Mouse (Mus musculus) embryonic facial prominence, embryonic 10.5 days (tissue): Measurements from ENCODE around the gene Olfr1261. TPM values are rescaled to one million over a fixed set of nuclear protein-coding genes. Genes with fewer than 3 reads are reported as not detected.

Experiments used
- DNase-seq: peaks from one replicate; pipeline ENCODE4 v3.0.0-alpha.2; 2017; ENCODE audit warnings: low spot score
- H3K27ac ChIP-seq: fragments of 300-500 bp; sonication (generic); replicated peaks from 2 replicates; pipeline ENCODE4 v1.5.1; 2016; ENCODE audit warnings: mild to moderate bottlenecking
- H3K27me3 ChIP-seq: fragments of 300-500 bp; sonication (generic); replicated peaks from 2 replicates; pipeline ENCODE4 v1.6.1; 2016; ENCODE audit warnings: low read depth, mild to moderate bottlenecking; ENCODE audit not compliant: poor library complexity, severe bottlenecking
- H3K36me3 ChIP-seq: fragments of 300-500 bp; sonication (generic); replicated peaks from 2 replicates; pipeline ENCODE4 v1.6.1; 2016; ENCODE audit warnings: mild to moderate bottlenecking, moderate library complexity
- H3K4me1 ChIP-seq: fragments of 300-500 bp; sonication (generic); 2 replicates; pipeline ENCODE4 v1.6.1; 2016
- H3K4me3 ChIP-seq: fragments of 300-500 bp; sonication (generic); 2 replicates; pipeline ENCODE4 v1.5.1; 2016; ENCODE audit warnings: mild to moderate bottlenecking, moderate library complexity
- H3K9me3 ChIP-seq: fragments of 300-500 bp; sonication (generic); 2 replicates; pipeline ENCODE4 v1.6.1; 2016; ENCODE audit warnings: mild to moderate bottlenecking
- WGBS: fragments of 180-500 bp; shearing (Covaris S2); methylation state at CpG from one replicate; pipeline ENCODE4 v1.1.7; 2016; 5-methylcytosine and 5-hydroxymethylcytosine counted together
- polyA plus RNA-seq: library from polyadenylated mRNA; unstranded; fragments of >200 nt; fragmentation: Nextera tagmentation; extraction: Ambion mirVana; gene quantifications from 2 replicates; pipeline ENCODE4 v1.2.1, GENCODE M21; 2016

Gene Olfr1261
- polyA plus RNA-seq: not detected in 2 replicates

- Histone ChIP-seq H3K27ac (no peak within 1 kb of the TSS), H3K4me1 (no peaks in the 10 kb centered on the region), H3K4me3 (no peak within 1 kb of the TSS), H3K36me3 (no peaks in the 10 kb centered on the region), H3K9me3 (no peaks in the 10 kb centered on the region), H3K27me3 (no peaks in the 10 kb centered on the region)
- DNase-seq: no peak
Observed at GRCm38 (mm10) chr2:89990921-89991320, at the start of gene Olfr1261. Gene Olfr1261 (plus strand): TSS chr2:89991221.

GRCm38 (mm10) chr2:89948564-89948963 lies 42.5 kb upstream of the Olfr1261 start, which contains the start of gene Olfr1259:
Gene Olfr1259 (minus strand): TSS chr2:89948664.
- Histone ChIP-seq H3K27ac (no peak within 1 kb of the TSS), H3K27me3 (no peaks in the 10 kb centered on the region), H3K9me3 (no peaks in the 10 kb centered on the region), H3K4me1 (no peaks in the 10 kb centered on the region), H3K36me3 (no peaks in the 10 kb centered on the region), H3K4me3 (no peak within 1 kb of the TSS)
- no peak for DNase-seq
- WGBS: 85% methylated on average over 5 of the region's 5 CpGs

DNA sequence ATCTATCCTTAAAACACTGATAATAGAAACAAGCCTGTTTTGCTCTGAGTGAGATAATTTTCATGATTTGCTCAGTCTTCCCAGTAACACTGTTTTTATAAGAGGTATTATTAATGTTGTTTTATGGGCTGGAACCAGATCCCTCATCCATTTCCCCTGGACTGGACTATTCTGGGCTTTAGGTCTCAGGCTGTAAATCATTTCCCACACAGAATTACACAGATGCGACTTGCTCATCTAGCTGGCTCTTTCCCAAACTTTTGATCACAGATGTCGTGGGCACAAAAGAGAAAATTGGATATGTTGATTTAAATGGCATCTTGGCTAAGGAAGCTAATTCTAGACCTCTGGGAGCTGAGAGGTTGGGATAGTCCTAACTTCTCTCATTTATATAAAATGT lies 16.8 kb upstream of the Olfr1261 start, which contains the start of gene Olfr1260:
Gene Olfr1260, plus strand, starts transcription at position 157 of the 400 bp plus-strand sequence.
- H3K27me3 ChIP-seq: no peaks in the 10 kb centered on the region
- H3K36me3 ChIP-seq: no peaks in the 10 kb centered on the region
- DNase-seq: no peak
- H3K4me1 ChIP-seq: no peaks in the 10 kb centered on the region
- 88% methylated on average over 2 of the region's 2 CpGs for WGBS
- no peak within 1 kb of the TSS for H3K4me3 ChIP-seq
- no peaks in the 10 kb centered on the region for H3K9me3 ChIP-seq
- no peak within 1 kb of the TSS for H3K27ac ChIP-seq

GRCm38 (mm10) chr2:89977709-89978108 lies 13.3 kb upstream of the Olfr1261 start:
- Histone ChIP-seq H3K4me3 (no peak overlapping the region), H3K4me1 (no peaks in the 10 kb centered on the region), H3K27me3 (no peaks in the 10 kb centered on the region), H3K9me3 (no peaks in the 10 kb centered on the region), H3K36me3 (no peaks in the 10 kb centered on the region), H3K27ac (no peak overlapping the region)
- 91% methylated on average over 2 of the region's 2 CpGs for WGBS
- DNase-seq: no peak

- Histone ChIP-seq H3K9me3 (no peaks in the 10 kb centered on the region), H3K36me3 (no peaks in the 10 kb centered on the region), H3K27ac (no peak within 1 kb of the TSS), H3K27me3 (no peaks in the 10 kb centered on the region), H3K4me3 (no peak within 1 kb of the TSS), H3K4me1 (no peaks in the 10 kb centered on the region)
- no peak for DNase-seq
Observed at GRCm38 (mm10) chr2:89999845-90000244, 8.8 kb downstream of the Olfr1261 start, which contains the start of gene Olfr1262. Gene Olfr1262 (plus strand): TSS chr2:90000145.

GRCm38 (mm10) chr2:90011831-90012230 lies 20.8 kb downstream of the Olfr1261 start, which contains the start of gene Olfr1263:
Gene Olfr1263 (plus strand): TSS chr2:90012131.
- H3K4me1 ChIP-seq: no peaks in the 10 kb centered on the region
- no peak within 1 kb of the TSS for H3K4me3 ChIP-seq
- no peaks in the 10 kb centered on the region for H3K27me3 ChIP-seq
- no peak for DNase-seq
- 83% methylated on average over 2 of the region's 2 CpGs for WGBS
- H3K27ac ChIP-seq: no peak within 1 kb of the TSS
- H3K9me3 ChIP-seq: no peaks in the 10 kb centered on the region
- no peaks in the 10 kb centered on the region for H3K36me3 ChIP-seq

GRCm38 (mm10) chr2:90025477-90025876 lies 34.5 kb downstream of the Olfr1261 start, which contains the start of gene Olfr1264:
Gene Olfr1264 (minus strand): TSS chr2:90025577.
- no peak within 1 kb of the TSS for H3K27ac ChIP-seq
- no peaks in the 10 kb centered on the region for H3K36me3 ChIP-seq
- no peaks in the 10 kb centered on the region for H3K9me3 ChIP-seq
- H3K27me3 ChIP-seq: no peaks in the 10 kb centered on the region
- H3K4me1 ChIP-seq: no peaks in the 10 kb centered on the region
- 52% methylated on average over 2 of the region's 2 CpGs for WGBS
- no peak for DNase-seq
- H3K4me3 ChIP-seq: no peak within 1 kb of the TSS

DNA sequence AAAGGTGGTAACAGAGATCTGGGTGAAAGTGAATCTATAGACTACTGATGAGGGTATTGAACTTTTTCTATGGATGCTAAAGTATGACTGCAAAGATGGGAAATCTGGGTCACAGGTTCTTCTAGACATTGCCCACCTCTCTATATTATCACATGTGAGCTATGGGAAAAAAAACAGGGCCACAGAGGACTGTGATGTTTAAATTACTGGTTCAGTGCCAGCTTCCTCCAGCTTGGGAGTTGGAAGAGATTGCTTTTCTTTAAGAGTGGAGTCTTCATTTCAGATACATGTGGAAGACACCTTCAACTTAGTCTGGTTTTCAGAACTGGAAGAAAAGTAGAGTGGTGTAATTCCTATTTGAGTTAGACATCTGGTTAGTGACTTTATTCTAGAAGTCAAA lies 44.0 kb downstream of the Olfr1261 start, which contains the start of gene Olfr1265:
Gene Olfr1265, plus strand, starts transcription at position 301 of the 400 bp plus-strand sequence.
- Histone ChIP-seq H3K36me3 (no peaks in the 10 kb centered on the region), H3K9me3 (no peaks in the 10 kb centered on the region), H3K4me1 (no peaks in the 10 kb centered on the region), H3K27me3 (no peaks in the 10 kb centered on the region), H3K27ac (no peak within 1 kb of the TSS), H3K4me3 (no peak within 1 kb of the TSS)
- no peak for DNase-seq

Other genes with a start within 250 kb of the Olfr1261 start
- gene Olfr1253, start 234.1 kb upstream of the Olfr1261 start, polyA plus RNA-seq: not detected in 2 replicates
- not detected in 2 replicates for gene Olfr1254, start 197.6 kb upstream of the Olfr1261 start, polyA plus RNA-seq
- not detected in 2 replicates for gene Olfr1255, start 179.2 kb upstream of the Olfr1261 start, polyA plus RNA-seq
- gene Olfr1256, start 149.7 kb upstream of the Olfr1261 start, polyA plus RNA-seq: not detected in 2 replicates
- not detected in 2 replicates for gene Olfr48, start 143.0 kb upstream of the Olfr1261 start, polyA plus RNA-seq
- not detected in 2 replicates for gene Olfr1257, start 112.8 kb upstream of the Olfr1261 start, polyA plus RNA-seq
- not detected in 2 replicates for gene Olfr1258, start 63.9 kb upstream of the Olfr1261 start, polyA plus RNA-seq
- gene Olfr1259, start 42.6 kb upstream of the Olfr1261 start, polyA plus RNA-seq: not detected in 2 replicates
- not detected in 2 replicates for gene Olfr1260, start 16.9 kb upstream of the Olfr1261 start, polyA plus RNA-seq
- gene Olfr1262, start 8.9 kb downstream of the Olfr1261 start, polyA plus RNA-seq: not detected in 2 replicates
- gene Olfr1263, start 20.9 kb downstream of the Olfr1261 start, polyA plus RNA-seq: not detected in 2 replicates
- not detected in 2 replicates for gene Olfr1264, start 34.4 kb downstream of the Olfr1261 start, polyA plus RNA-seq
- gene Olfr1265, start 44.1 kb downstream of the Olfr1261 start, polyA plus RNA-seq: not detected in 2 replicates
- gene Olfr140, start 72.4 kb downstream of the Olfr1261 start, polyA plus RNA-seq: not detected in 2 replicates
- not detected in 2 replicates for gene Olfr1269, start 130.2 kb downstream of the Olfr1261 start, polyA plus RNA-seq
- not detected in 2 replicates for gene Olfr32, start 151.1 kb downstream of the Olfr1261 start, polyA plus RNA-seq
- 0.04 TPM in 1 of 2 replicates, not detected in the other for gene Olfr1270, start 161.9 kb downstream of the Olfr1261 start, polyA plus RNA-seq
- not detected in 2 replicates for gene Olfr1506, start 233.3 kb downstream of the Olfr1261 start, polyA plus RNA-seq